Mouse (Mus musculus): ENCODE measurements around the gene Hoxa11. TPM values are rescaled to one million over a fixed set of nuclear protein-coding genes. Genes with fewer than 3 reads are reported as not detected.

The Hoxa11 gene
- polyA plus RNA-seq, 1 experiment from 2014 or later = not detected

GRCm38 (mm10) chr6:52251177-52251879 lies 5.7 kb upstream of the Hoxa11 start:
- Histone ChIP-seq H3K27ac (replicated peaks) (no peak overlapping the region), H3K27me3 (peaks cover 86% of the 10 kb centered on the region), H3K36me3 (no peaks in the 10 kb centered on the region), H3K4me1 (replicated peaks) (no peaks in the 10 kb centered on the region), H3K9ac (no peak overlapping the region), H3K9me3 (no peaks in the 10 kb centered on the region), H3K4me3 (no peak overlapping the region), H3K4me2 (no peak overlapping the region)
- WGBS = 10% methylated on average over 7 of the region's 7 CpGs
- no peak for ATAC-seq (ENCODE audit: low FRiP score, low read depth)

- no peak overlapping the region for H3K27ac ChIP-seq (replicated peaks)
Observed at GRCm38 (mm10) chr6:52249826-52250225, 4.2 kb upstream of the Hoxa11 start.

DNA sequence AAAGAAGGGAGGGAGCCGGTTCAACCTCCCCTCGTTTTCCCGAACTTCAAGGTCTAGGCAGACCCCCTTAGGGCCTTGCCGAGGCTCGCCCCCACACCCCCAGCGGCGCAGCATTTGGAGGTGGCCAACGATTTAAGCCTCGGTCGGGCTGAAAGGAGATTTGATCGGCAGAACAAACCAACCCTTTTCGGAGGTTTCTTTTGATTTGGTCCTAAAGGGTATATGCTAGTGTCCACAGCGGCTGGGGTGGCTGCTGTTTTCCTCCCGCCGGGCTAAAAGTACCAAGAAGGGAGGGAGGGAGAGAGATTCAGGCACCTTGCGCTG lies 3.8 kb upstream of the Hoxa11 start:
- no peak overlapping the region for H3K4me2 ChIP-seq
- under 1% methylated on average over 16 of the region's 16 CpGs for WGBS
- no peak overlapping the region for H3K4me3 ChIP-seq
- H3K27me3 ChIP-seq = peaks cover 89% of the 10 kb centered on the region
- no peak for ATAC-seq (ENCODE audit: low FRiP score, low read depth)
- no peak overlapping the region for H3K27ac ChIP-seq (replicated peaks)
- no peaks in the 10 kb centered on the region for H3K36me3 ChIP-seq
- H3K9ac ChIP-seq = no peak overlapping the region
- no peaks in the 10 kb centered on the region for H3K9me3 ChIP-seq
- no peaks in the 10 kb centered on the region for H3K4me1 ChIP-seq (replicated peaks)

More at GRCm38 (mm10) chr6:52249826-52250225, 4.2 kb upstream of the Hoxa11 start:
- 2% methylated on average over 4 of the region's 4 CpGs for WGBS
- no peak overlapping the region for H3K4me2 ChIP-seq
- no peak overlapping the region for H3K9ac ChIP-seq
- H3K4me1 ChIP-seq (replicated peaks) = no peaks in the 10 kb centered on the region
- ATAC-seq (ENCODE audit: low FRiP score, low read depth) = no peak
- H3K36me3 ChIP-seq = no peaks in the 10 kb centered on the region
- H3K27me3 ChIP-seq = peaks cover 86% of the 10 kb centered on the region
- H3K9me3 ChIP-seq = no peaks in the 10 kb centered on the region
- H3K4me3 ChIP-seq = no peak overlapping the region

DNA sequence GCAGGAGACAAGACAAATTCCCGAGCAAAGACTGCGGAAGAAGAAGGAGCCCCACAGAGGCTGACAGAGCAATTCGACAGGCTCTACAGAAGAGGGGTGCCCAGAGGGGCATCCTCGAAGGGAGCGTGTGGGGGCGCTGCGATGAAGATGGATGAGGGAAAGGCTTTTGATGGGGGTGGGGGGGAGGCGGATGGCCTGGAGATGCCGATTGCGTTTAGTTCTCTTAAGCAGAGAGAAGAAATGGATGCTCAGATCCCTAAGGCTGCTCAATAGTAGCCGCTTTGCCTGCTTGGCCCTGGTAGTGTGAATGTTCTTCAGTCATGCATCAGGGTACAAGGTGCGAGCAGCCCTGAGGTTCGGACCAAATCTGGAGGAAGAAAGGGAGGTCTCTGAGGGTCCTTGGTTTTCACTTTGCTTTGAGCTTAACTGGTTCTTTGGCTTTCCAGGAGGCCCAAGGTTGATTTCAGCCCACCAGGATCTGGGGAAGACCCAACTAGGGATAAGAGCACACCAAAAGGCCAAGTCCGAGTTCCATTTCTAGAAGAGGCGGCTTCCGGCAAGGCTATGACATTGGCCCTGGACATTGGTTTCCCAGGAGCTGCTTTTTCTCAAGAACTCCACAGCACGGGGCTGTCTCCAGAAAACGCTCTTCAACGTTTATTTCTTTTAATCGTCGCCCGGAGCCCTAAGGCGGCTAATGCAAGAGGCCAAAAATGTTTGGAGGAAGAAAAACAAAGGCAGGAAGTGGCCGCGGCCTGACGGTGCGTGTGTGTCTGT lies 3.2 kb upstream of the Hoxa11 start:
- Histone ChIP-seq H3K4me1 (replicated peaks) (no peaks in the 10 kb centered on the region), H3K9ac (no peak overlapping the region), H3K27ac (replicated peaks) (no peak overlapping the region), H3K9me3 (no peaks in the 10 kb centered on the region), H3K27me3 (peaks cover 91% of the 10 kb centered on the region), H3K4me2 (no peak overlapping the region), H3K36me3 (no peaks in the 10 kb centered on the region), H3K4me3 (no peak overlapping the region)
- under 1% methylated on average over 27 of the region's 27 CpGs for WGBS
- no peak for ATAC-seq (ENCODE audit: low FRiP score, low read depth)

DNA sequence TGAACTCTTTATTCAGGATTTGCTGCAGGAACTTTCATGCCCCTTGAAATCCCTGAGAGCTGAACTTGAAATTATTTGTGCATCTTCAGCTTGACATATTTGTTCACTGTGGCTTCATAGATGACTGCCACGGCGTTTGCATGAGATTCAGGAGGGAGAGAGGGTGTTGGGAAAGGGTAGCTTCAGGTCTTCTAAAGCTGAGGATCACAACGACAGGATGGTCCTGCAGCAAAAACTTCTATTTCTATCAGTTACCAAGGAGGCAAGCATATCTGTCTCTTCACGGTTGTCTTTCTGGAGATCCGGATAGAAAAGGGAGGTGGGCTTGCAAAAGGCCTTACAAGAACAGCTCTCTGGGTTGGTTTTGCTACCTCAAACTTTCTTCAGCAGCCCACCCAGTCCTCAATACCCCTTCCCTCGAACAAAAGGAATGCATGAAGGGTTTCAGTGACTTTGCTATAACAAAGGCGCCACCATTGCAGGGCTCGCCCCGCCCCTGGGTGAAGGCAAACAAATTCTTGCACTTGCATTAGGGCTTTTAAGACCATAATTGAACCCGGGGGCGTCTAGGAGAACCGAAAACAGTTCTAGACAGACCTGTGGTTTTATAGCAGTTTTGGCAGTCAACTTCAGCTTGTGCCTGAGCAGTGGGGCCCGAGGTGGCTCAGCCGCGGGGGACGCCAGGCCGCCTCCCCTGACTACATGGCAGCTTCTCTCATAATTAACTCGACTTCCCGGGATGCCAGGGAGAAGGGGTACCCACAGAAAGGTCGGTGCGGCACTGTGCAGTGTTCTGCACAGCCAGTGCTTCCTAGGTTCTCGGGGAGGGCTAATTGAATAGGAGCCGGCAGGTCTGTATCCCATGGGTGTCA lies 2.4 kb upstream of the Hoxa11 start:
- H3K27ac ChIP-seq (replicated peaks) = no peak overlapping the region
- H3K9me3 ChIP-seq = no peaks in the 10 kb centered on the region
- H3K4me3 ChIP-seq = no peak overlapping the region
- ATAC-seq (ENCODE audit: low FRiP score, low read depth) = no peak
- no peaks in the 10 kb centered on the region for H3K36me3 ChIP-seq
- no peak overlapping the region for H3K9ac ChIP-seq
- H3K4me1 ChIP-seq (replicated peaks) = no peaks in the 10 kb centered on the region
- H3K27me3 ChIP-seq = peaks cover 92% of the 10 kb centered on the region
- H3K4me2 ChIP-seq = no peak overlapping the region
- 2% methylated on average over 23 of the region's 23 CpGs for WGBS

- no peaks in the 10 kb centered on the region for H3K36me3 ChIP-seq
- no peak for ATAC-seq (ENCODE audit: low FRiP score, low read depth)
- H3K4me3 ChIP-seq = no peak overlapping the region
- 12% methylated on average over 3 of the region's 3 CpGs for WGBS
- no peak overlapping the region for H3K9ac ChIP-seq
- H3K27ac ChIP-seq (replicated peaks) = no peak overlapping the region
- H3K27me3 ChIP-seq = peaks cover 93% of the 10 kb centered on the region
- H3K9me3 ChIP-seq = no peaks in the 10 kb centered on the region
- H3K4me2 ChIP-seq = no peak overlapping the region
- H3K4me1 ChIP-seq (replicated peaks) = no peaks in the 10 kb centered on the region
Observed at GRCm38 (mm10) chr6:52246916-52247315, 1.3 kb upstream of the Hoxa11 start.

DNA sequence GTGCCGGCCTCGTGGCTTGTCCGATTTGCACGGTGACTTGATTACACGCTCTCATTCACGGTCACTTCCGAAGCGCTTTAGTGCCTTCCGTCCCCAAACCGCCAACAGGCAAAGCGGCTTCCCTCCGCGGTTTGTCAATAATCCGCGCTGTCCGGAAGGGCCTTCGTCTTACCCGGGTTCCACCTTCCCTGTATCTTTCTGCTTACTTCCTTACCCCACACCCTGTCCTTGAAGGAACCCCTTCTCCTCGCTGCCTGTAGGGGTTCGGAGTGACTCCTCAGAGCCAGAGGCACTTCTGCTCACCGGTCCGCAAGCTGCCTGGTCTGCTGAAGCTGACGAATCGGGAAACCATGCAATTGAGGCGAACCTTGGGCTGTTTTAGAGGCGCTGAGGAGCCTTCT lies 793 bp upstream of the Hoxa11 start:
- under 1% methylated on average over 26 of the region's 26 CpGs for WGBS
- Histone ChIP-seq H3K9me3 (no peaks in the 10 kb centered on the region), H3K4me1 (replicated peaks) (no peaks in the 10 kb centered on the region), H3K9ac (no peak overlapping the region), H3K27me3 (peaks cover 93% of the 10 kb centered on the region), H3K4me2 (no peak overlapping the region), H3K4me3 (no peak overlapping the region), H3K27ac (replicated peaks) (no peak overlapping the region), H3K36me3 (no peaks in the 10 kb centered on the region)
- no peak for ATAC-seq (ENCODE audit: low FRiP score, low read depth)

DNA sequence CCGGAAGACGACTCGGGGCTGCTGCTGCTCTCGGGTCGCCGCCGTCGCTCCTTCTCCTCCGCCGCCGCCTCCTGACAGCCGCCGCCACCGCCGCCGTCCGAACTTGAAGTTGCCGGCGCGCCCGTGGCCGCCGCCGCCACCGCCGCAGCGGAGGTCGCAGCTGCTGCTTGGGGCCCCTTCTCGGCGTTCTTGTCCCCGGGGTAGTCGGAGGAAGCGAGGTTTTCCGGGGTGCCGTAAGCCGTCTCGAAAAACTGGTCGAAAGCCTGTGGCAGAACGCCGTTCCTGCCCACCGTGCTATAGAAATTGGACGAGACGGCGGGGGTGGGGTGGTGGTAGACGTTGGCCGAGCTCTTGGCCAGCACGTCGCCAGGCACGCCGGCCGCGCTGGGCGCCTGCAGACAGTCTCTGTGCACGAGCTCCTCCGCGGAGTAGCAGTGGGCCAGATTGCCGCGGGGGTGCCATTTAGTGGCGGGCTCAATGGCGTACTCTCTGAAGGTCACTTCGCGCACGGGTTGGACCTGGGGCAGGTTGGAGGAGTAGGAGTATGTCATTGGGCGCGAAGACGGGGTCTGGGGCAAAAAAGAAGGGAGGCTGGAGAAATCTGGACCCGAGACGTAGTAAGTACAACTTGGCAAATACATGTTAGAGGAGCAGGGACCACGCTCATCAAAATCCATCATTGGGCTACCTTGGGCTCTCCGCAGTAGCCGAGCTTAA lies 412 bp downstream of the Hoxa11 start:
- Histone ChIP-seq H3K9ac (no peak overlapping the region), H3K27me3 (peaks cover 94% of the 10 kb centered on the region), H3K36me3 (no peaks in the 10 kb centered on the region), H3K27ac (replicated peaks) (no peak overlapping the region), H3K4me3 (no peak overlapping the region), H3K4me1 (replicated peaks) (no peaks in the 10 kb centered on the region), H3K9me3 (no peaks in the 10 kb centered on the region), H3K4me2 (no peak overlapping the region)
- no peak for ATAC-seq (ENCODE audit: low FRiP score, low read depth)
- WGBS = under 1% methylated on average over 69 of the region's 71 CpGs

- no peak for ATAC-seq (ENCODE audit: low FRiP score, low read depth)
- Histone ChIP-seq H3K9ac (no peak overlapping the region), H3K9me3 (no peaks in the 10 kb centered on the region), H3K27ac (replicated peaks) (no peak overlapping the region), H3K4me2 (no peak overlapping the region), H3K4me3 (no peak overlapping the region), H3K4me1 (replicated peaks) (no peaks in the 10 kb centered on the region), H3K36me3 (no peaks in the 10 kb centered on the region), H3K27me3 (peaks cover 95% of the 10 kb centered on the region)
- WGBS = 3% methylated on average over 23 of the region's 23 CpGs
Observed at GRCm38 (mm10) chr6:52244471-52245039, 1.1 kb downstream of the Hoxa11 start.

- H3K27me3 ChIP-seq = peaks cover 93% of the 10 kb centered on the region
- ATAC-seq (ENCODE audit: low FRiP score, low read depth) = no peak
- H3K4me3 ChIP-seq = no peak overlapping the region
- H3K27ac ChIP-seq (replicated peaks) = no peak overlapping the region
- no peaks in the 10 kb centered on the region for H3K4me1 ChIP-seq (replicated peaks)
- no peaks in the 10 kb centered on the region for H3K9me3 ChIP-seq
- WGBS = 4% methylated on average over 12 of the region's 12 CpGs
- H3K36me3 ChIP-seq = no peaks in the 10 kb centered on the region
- no peak overlapping the region for H3K9ac ChIP-seq
- H3K4me2 ChIP-seq = no peak overlapping the region
Observed at GRCm38 (mm10) chr6:52243681-52244121, 1.9 kb downstream of the Hoxa11 start.

DNA sequence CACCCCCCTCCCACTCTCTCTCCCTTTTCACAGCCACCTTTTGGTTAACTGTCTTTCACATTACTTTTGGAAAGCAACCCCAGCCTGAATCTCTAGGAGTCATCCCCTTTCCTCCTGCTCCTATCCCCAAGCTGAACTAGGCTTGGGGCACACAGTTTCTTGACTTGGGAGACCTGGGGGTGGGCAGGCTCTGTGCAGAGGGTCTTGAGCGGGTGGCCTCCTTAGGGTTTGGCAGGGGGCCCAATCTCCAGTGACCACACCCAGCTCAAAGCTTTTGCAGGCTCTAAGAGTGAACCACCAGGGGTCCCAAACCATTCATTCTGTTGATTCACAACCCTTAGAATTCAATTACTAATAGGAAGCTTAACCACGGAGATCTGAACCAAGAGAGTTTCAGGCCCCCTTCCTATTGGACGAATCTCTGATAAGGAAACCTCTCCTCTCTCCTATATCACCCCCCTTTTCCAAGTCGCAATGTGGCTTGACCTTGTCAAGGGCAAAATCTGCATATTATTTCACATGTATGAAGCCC lies 2.7 kb downstream of the Hoxa11 start:
- Histone ChIP-seq H3K9ac (no peak overlapping the region), H3K4me3 (no peak overlapping the region), H3K36me3 (no peaks in the 10 kb centered on the region), H3K4me1 (replicated peaks) (no peaks in the 10 kb centered on the region), H3K27me3 (peaks cover 92% of the 10 kb centered on the region), H3K27ac (replicated peaks) (no peak overlapping the region), H3K9me3 (no peaks in the 10 kb centered on the region), H3K4me2 (no peak overlapping the region)
- ATAC-seq (ENCODE audit: low FRiP score, low read depth) = no peak
- 7% methylated on average over 4 of the region's 4 CpGs for WGBS
